Mouse (Mus musculus) thymus, postnatal 14 days (tissue): ENCODE data around the gene Sh3gl3.

Source experiments
- DNase-seq: peaks from one replicate; pipeline ENCODE4 v3.0.0; 2021

Gene Sh3gl3

GRCm38 (mm10) chr7:82294083-82294482 is 120.4 kb downstream of the Sh3gl3 start:
- DNase-seq, result no peak

DNA sequence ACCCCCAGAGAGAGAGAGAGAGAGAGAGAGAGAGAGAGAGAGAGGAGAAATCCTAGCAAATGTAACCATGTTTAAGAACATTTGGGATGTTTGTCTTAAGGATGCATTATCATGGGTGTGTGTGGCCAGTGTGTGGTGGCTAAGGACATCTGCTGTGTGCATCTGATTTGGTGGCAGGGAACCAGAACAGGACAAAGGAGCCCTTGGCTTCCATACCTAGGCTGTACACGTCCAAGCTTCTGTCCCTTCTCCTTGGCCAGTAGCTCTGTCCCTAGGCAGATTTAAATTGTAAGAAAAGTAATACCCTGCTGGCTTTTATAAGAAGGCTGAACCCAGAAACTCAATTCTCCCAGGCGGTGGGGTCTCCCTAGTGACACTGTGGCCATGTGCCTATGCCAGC is 121.0 kb downstream of the Sh3gl3 start:
- no peak for DNase-seq

GRCm38 (mm10) chr7:82308398-82308797 is 134.8 kb downstream of the Sh3gl3 start:
- no peak for DNase-seq

- DNase-seq, result no peak
Measured at GRCm38 (mm10) chr7:82318515-82318914, 144.9 kb downstream of the Sh3gl3 start.

DNA sequence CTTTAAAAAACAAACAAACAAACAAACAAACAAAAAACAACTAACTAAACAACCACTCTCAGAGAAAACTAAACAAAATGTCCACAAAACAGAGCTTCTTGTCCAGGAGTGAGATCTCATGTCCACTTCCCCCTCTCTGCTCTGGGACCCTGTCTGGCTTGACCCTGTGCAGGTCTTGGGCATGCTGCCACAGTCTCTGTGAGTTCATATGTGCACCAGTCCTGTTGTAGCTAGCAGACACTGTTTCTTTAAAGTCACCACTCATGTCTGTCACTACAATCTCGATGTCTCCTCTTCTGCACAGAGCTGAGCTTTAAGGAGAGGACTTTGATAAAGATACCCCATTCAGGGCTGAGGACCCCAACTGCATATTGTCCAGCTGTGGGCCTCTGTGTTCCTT is 153.0 kb downstream of the Sh3gl3 start:
- no peak for DNase-seq

GRCm38 (mm10) chr7:82327201-82327600 is 153.6 kb downstream of the Sh3gl3 start:
- no peak for DNase-seq

GRCm38 (mm10) chr7:82327881-82328280 is 154.2 kb downstream of the Sh3gl3 start:
- DNase-seq, result no peak

DNA sequence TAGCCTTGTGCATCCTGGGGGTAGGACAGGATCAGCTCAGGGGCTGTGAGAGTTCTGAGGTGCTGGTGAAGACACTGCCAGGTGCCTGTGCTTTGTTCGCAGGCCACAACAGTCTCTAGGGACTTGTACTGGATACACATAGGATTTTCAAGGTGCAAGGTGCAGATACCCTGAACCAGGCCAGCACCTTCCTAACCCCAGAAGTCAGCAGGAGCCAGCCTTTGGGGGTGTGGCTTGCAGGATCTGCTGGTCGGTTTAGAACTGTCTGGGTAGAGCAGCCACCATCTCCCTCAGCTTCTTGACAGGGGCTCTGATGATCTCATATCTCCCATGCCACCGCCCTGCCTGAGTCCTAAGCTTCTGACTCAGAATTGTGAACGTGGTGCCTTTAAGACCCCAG is 156.2 kb downstream of the Sh3gl3 start:
- DNase-seq, result no peak

GRCm38 (mm10) chr7:82330860-82331259 is 157.2 kb downstream of the Sh3gl3 start:
- no peak for DNase-seq

GRCm38 (mm10) chr7:82334000-82334399 is 160.4 kb downstream of the Sh3gl3 start:
- DNase-seq, result no peak

DNA sequence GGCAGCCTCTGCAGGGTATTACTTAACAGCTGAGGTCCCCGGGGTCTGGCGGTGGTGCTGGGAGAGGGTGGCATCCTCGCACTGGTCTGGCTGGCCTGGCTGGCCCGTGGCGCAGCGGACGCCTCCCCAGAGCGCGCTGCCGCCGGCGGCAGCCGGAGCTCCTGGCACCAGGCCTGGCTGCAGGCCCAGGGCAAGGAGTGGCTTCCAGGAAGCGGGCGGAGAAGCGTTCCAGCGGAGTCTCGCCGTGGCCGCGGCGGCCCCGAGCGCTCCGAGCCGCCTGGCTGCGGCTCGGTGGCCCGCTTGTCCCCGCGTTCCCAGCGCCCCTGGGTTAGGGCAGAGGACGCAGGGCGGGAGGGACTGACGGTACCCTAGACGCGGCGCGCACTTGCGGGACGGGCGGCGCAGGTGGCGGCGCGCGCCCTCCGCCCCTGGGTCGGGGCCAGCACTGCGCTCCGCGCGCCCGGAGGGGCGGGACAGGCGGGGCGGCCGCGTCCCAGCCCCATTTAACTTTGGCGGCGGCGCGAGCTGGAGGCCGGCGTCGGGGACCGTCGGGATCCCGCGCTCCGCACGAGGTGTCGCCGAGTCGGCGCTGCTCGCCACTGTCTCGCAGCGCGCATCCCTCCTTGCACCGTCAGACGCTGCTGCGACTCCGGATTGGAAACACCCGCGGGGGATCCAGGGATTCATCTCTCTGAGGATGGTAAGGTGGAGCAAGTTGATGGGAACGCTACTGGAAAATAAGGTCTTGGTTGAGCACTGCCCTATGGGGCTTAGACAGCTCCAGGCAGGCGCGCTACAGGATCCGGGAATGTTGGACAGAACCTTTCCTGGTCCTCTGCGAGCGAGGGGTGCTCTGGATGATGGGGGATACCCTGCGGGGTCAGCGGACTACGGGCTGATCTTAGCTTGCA is 161.8 kb downstream of the Sh3gl3 start, which contains the start of gene Adamtsl3:
Gene Adamtsl3, plus strand, starts transcription at position 484 of the 911 bp plus-strand sequence.
- DNase-seq, result no peak

GRCm38 (mm10) chr7:82336132-82336531 is 162.5 kb downstream of the Sh3gl3 start:
- no peak for DNase-seq

GRCm38 (mm10) chr7:82338121-82338520 is 164.5 kb downstream of the Sh3gl3 start:
- no peak for DNase-seq

- DNase-seq, result no peak
Measured at GRCm38 (mm10) chr7:82338532-82338931, 164.9 kb downstream of the Sh3gl3 start.

- DNase-seq, result peak; percentile 13
Measured at GRCm38 (mm10) chr7:82339214-82339613, 165.6 kb downstream of the Sh3gl3 start.

GRCm38 (mm10) chr7:82341476-82341875 is 167.8 kb downstream of the Sh3gl3 start:
- no peak for DNase-seq

GRCm38 (mm10) chr7:82346706-82347105 is 173.1 kb downstream of the Sh3gl3 start:
- no peak for DNase-seq

DNA sequence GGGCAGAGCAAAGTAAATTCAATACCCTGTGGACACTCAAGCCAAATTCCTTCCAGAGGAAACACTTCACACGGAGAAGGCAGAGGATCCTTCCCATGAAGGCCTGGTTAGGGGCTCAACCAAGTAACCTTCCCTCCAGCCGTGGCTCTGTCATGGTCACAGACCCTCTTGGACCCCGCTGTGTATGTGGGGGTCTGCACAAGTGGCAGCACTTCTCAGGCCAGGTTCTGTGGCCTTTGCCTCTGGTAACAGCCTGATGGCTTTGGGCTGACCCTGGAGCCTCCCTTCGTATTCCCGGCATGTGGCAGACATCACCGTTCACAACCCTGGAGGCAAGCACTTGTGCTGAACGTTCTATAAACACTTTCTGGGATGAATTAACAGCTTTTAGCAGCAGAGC is 176.2 kb downstream of the Sh3gl3 start:
- DNase-seq, result no peak

- no peak for DNase-seq
Measured at GRCm38 (mm10) chr7:82350421-82350820, 176.8 kb downstream of the Sh3gl3 start.
